Mouse (Mus musculus): ENCODE data around the gene Slc25a25. TPM values are rescaled to one million over a fixed set of nuclear protein-coding genes. Genes with fewer than 3 reads are reported as not detected.

The Slc25a25 gene
- polyA plus RNA-seq, 1 experiment from 2014 or later, result 37.4 TPM

- peaks cover 44% of the 10 kb centered on the region for H3K4me1 ChIP-seq
- WGBS, result 1% methylated on average over 14 of the region's 14 CpGs
- H3K4me3 ChIP-seq, result peak overlapping the region; percentile 33
- no peaks in the 10 kb centered on the region for H3K9me3 ChIP-seq (replicated peaks)
- H3K9ac ChIP-seq, result peak overlapping the region; percentile 58
- H3K27ac ChIP-seq, result peak overlapping the region; percentile 68
- ATAC-seq, result peak; percentile 81
- peak overlapping the region; percentile 61 for H3K4me2 ChIP-seq
- H3K27me3 ChIP-seq, result no peaks in the 10 kb centered on the region
- peaks cover 32% of the 10 kb centered on the region for H3K36me3 ChIP-seq (ENCODE audit: poor library complexity, severe bottlenecking)
These were observed 27.5 kb downstream of the Slc25a25 start for GRCm38 (mm10) chr2:32423481-32424331.

DNA sequence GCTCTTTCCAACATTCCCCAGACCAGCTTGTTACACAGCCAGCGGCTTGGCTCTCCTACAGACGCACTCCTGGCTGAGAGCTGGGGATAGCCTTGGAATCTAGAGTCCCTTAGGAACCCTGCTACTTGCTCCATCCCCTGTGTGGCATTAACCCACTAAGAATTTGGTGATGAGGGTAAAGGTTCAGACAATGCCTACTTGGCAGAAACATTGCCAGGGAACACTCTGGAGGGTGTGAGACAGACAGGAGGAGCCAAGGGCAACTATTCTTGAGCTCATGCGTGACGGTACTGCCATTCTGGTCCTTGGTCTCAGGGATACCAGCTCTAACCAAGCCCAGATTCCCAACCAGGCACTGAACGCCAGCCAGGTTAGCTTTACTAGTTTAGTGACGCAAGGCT, 29.4 kb downstream of the Slc25a25 start:
- Histone ChIP-seq H3K4me1 (peaks cover 32% of the 10 kb centered on the region), H3K9ac (no peak overlapping the region), H3K27ac (no peak overlapping the region), H3K27me3 (no peaks in the 10 kb centered on the region), H3K36me3 (ENCODE audit: poor library complexity, severe bottlenecking) (peaks cover 50% of the 10 kb centered on the region), H3K4me3 (no peak overlapping the region), H3K9me3 (replicated peaks) (no peaks in the 10 kb centered on the region), H3K4me2 (no peak overlapping the region)
- no peak for ATAC-seq
- 96% methylated on average over 6 of the region's 6 CpGs for WGBS

DNA sequence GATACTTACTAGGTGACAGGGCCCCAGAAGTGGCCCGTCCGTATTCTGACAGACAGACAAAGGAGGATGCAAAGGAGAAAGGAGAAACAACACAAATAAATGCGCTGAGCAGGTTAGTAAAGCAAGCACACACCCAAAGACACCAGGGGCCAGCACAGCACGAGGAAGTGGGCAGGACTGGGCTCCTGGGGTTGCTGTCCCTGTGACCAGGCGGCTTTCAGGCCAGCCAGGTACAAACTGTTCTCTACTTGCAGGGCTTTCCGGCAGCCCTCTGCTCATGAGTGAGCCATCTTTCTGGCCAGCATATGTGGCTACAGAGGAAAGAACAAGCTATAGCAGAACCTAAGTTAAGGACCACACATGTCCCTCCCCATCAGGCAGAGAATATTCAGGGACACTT, 30.6 kb downstream of the Slc25a25 start:
- H3K27me3 ChIP-seq, result no peaks in the 10 kb centered on the region
- H3K9me3 ChIP-seq (replicated peaks), result no peaks in the 10 kb centered on the region
- no peak overlapping the region for H3K4me3 ChIP-seq
- H3K9ac ChIP-seq, result no peak overlapping the region
- WGBS, result 86% methylated on average over 6 of the region's 6 CpGs
- H3K4me2 ChIP-seq, result no peak overlapping the region
- no peak for ATAC-seq
- no peak overlapping the region for H3K27ac ChIP-seq
- peaks cover 31% of the 10 kb centered on the region for H3K4me1 ChIP-seq
- H3K36me3 ChIP-seq (ENCODE audit: poor library complexity, severe bottlenecking), result peaks cover 57% of the 10 kb centered on the region

DNA sequence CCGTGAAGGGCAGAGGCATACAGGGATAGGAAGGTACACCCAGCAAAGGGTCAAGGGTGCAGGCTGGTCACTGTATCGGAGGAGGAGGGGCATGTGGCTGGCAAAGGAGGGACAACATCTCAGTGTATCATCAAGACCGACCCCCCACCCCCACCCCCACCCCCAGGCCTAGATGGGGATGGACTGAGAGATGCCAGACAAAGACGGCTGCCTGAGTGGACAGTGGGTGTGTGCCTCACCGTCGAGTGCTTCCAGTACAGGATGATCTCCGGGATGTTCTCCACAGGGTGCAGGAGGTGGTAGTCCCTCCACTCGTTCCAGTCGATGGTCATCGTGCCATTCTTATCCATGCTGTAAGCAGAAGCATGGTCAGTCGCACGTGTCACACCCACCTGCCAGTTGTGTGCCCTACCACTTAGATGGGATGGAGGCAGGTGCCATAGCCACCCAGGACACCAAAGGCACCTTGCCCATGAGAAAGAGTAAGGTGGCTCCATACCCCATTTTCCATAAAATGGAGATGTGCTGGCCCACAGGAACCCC, 31.1 kb downstream of the Slc25a25 start:
- no peaks in the 10 kb centered on the region for H3K27me3 ChIP-seq
- ATAC-seq, result no peak
- H3K9me3 ChIP-seq (replicated peaks), result no peaks in the 10 kb centered on the region
- H3K4me1 ChIP-seq, result peaks cover 27% of the 10 kb centered on the region
- no peak overlapping the region for H3K4me2 ChIP-seq
- peaks cover 62% of the 10 kb centered on the region for H3K36me3 ChIP-seq (ENCODE audit: poor library complexity, severe bottlenecking)
- no peak overlapping the region for H3K4me3 ChIP-seq
- H3K27ac ChIP-seq, result no peak overlapping the region
- WGBS, result 88% methylated on average over 12 of the region's 12 CpGs
- H3K9ac ChIP-seq, result no peak overlapping the region

- ATAC-seq, result no peak
- Histone ChIP-seq H3K36me3 (ENCODE audit: poor library complexity, severe bottlenecking) (peaks cover 69% of the 10 kb centered on the region), H3K4me3 (no peak overlapping the region), H3K4me2 (no peak overlapping the region), H3K27me3 (no peaks in the 10 kb centered on the region), H3K9me3 (replicated peaks) (no peaks in the 10 kb centered on the region), H3K9ac (no peak overlapping the region), H3K4me1 (peaks cover 20% of the 10 kb centered on the region), H3K27ac (no peak overlapping the region)
- WGBS, result 93% methylated on average over 3 of the region's 3 CpGs
These were observed 31.9 kb downstream of the Slc25a25 start for GRCm38 (mm10) chr2:32419359-32419758.

DNA sequence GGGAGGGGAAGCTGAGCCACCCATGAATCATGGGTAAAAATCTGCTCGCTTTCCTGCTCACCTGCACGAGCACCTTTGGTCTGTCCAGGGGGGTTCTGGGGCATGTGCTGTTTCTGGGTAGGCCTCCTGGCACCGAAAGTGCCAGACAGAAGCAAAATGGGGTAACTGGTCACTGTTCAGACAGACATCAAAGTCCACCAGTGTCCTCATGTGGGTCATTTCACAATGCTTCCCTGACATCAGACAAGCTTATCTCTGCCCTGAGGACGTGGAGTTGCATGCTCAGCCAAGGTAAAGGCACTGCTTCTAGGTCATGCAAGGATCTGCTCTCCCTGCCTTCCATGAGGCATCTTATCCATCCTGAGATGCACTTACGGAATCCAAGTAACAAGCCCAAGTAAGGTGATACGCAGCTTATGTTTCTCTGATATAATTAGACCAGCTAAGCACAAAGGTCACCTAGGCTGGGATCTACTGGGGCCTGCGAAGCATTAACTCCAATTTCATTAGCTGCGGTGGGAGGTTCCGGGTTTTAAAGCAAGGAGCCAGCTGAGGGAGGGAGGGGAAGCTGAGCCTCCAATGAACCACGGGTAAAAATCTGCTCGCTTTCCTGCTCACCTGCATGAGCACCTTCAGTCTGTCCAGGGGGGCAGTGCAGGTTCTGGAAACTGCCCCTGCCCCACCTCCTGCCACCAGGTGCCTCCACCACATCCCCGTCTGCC, 32.7 kb downstream of the Slc25a25 start:
- Histone ChIP-seq H3K27ac (no peak overlapping the region), H3K4me1 (peaks cover 12% of the 10 kb centered on the region), H3K36me3 (ENCODE audit: poor library complexity, severe bottlenecking) (peaks cover 77% of the 10 kb centered on the region), H3K4me2 (no peak overlapping the region), H3K27me3 (no peaks in the 10 kb centered on the region), H3K4me3 (no peak overlapping the region), H3K9me3 (replicated peaks) (no peaks in the 10 kb centered on the region), H3K9ac (no peak overlapping the region)
- 90% methylated on average over 12 of the region's 12 CpGs for WGBS
- ATAC-seq, result no peak

DNA sequence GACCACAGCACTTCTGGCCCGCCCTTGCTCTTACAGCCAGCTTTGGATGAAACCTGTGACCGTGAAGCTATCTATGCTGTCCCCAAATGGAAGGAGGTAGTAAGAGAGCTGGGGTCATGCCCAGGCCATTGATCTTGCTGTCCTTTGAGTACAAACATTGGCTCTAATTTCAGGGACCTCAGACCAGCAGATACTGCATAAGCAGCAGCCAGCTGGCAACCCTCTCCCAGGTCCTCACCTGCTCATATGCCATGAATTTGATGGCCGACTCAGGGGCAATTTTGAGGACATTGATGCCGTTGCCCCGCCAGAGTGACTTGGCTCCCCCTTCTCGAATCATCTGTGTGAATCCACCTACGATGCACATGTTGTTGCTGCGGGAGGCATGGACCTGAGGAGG, 33.8 kb downstream of the Slc25a25 start:
- Histone ChIP-seq H3K27me3 (no peaks in the 10 kb centered on the region), H3K4me3 (no peak overlapping the region), H3K27ac (no peak overlapping the region), H3K9ac (no peak overlapping the region), H3K4me2 (no peak overlapping the region), H3K9me3 (replicated peaks) (no peaks in the 10 kb centered on the region), H3K4me1 (0 out of 2 replicates have a peak, but pooled peaks cover under 1% of the 10 kb centered on the region), H3K36me3 (ENCODE audit: poor library complexity, severe bottlenecking) (peaks cover 77% of the 10 kb centered on the region)
- WGBS, result 92% methylated on average over 8 of the region's 8 CpGs
- no peak for ATAC-seq

DNA sequence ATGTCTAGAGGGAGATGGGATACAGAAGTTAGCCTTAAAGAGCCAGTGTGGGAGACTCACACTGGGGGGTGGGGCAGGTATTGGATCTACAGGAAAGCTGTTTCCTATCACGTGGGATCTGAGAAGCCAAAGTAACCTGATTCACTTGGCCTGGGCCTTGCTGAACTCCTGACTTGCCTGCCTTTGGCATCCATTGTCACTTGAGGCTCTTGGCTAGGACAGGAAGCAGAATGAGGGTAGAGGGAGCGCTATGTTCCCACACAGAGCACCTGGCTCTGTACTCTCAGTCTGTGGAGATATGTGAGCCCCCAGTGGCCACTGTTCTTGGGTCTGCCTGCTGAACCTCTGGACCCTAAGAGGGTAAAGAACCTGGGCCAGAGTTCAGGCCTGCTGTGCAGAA, 34.7 kb downstream of the Slc25a25 start:
- H3K36me3 ChIP-seq (ENCODE audit: poor library complexity, severe bottlenecking), result peaks cover 77% of the 10 kb centered on the region
- no peaks in the 10 kb centered on the region for H3K4me1 ChIP-seq
- H3K9ac ChIP-seq, result no peak overlapping the region
- ATAC-seq, result no peak
- no peak overlapping the region for H3K4me3 ChIP-seq
- no peak overlapping the region for H3K27ac ChIP-seq
- H3K27me3 ChIP-seq, result no peaks in the 10 kb centered on the region
- H3K4me2 ChIP-seq, result no peak overlapping the region
- no peaks in the 10 kb centered on the region for H3K9me3 ChIP-seq (replicated peaks)
- WGBS, result 92% methylated on average over 2 of the region's 2 CpGs

GRCm38 (mm10) chr2:32415801-32416200, 35.4 kb downstream of the Slc25a25 start:
- Histone ChIP-seq H3K9ac (no peak overlapping the region), H3K27ac (no peak overlapping the region), H3K4me3 (no peak overlapping the region), H3K27me3 (no peaks in the 10 kb centered on the region), H3K9me3 (replicated peaks) (no peaks in the 10 kb centered on the region), H3K4me2 (no peak overlapping the region), H3K4me1 (no peaks in the 10 kb centered on the region), H3K36me3 (ENCODE audit: poor library complexity, severe bottlenecking) (peaks cover 72% of the 10 kb centered on the region)
- no peak for ATAC-seq
- WGBS, result 92% methylated on average over 12 of the region's 12 CpGs

- Histone ChIP-seq H3K4me2 (no peak overlapping the region), H3K4me3 (no peak overlapping the region), H3K9me3 (replicated peaks) (no peaks in the 10 kb centered on the region), H3K4me1 (no peaks in the 10 kb centered on the region), H3K36me3 (ENCODE audit: poor library complexity, severe bottlenecking) (peaks cover 53% of the 10 kb centered on the region), H3K9ac (no peak overlapping the region), H3K27ac (no peak overlapping the region), H3K27me3 (no peaks in the 10 kb centered on the region)
- ATAC-seq, result no peak
- 71% methylated on average over 5 of the region's 5 CpGs for WGBS
These were observed 37.3 kb downstream of the Slc25a25 start for GRCm38 (mm10) chr2:32413936-32414335.

DNA sequence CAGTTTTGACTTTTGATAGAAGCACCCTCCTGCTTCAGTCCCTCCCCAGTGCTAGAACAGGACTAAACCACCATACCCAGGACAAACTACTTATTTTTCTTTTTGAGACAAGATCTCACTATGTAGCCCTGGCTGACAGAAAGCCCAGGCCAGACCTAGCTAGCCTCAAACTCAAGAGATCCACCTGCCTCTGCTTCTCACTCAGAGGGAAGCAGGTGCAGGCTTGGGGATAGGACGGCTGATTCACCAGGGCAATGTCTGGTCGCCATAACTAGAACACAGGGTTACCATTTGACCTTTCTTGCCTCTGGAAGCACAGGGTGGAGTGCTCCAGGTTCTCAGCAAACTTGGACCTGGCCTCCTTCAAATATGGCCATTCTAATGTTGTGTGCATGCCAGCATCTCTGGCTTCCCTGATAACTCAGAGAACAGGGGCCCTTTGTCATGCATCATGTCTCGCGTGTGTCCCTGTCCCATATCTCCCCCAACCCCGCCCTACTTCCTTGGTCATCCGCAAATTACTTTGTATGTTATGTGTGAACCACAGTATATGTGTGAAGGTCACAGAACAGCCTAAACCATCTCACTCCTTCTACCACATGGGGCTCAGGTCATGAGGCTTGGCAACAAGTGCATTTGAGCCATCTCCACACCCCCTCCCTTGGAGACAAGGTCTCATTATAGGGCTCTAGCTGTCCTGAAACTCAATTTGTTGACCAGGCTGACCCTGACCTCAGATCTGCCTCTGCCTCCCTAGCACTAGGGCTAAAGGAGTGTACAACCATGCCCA, 38.3 kb downstream of the Slc25a25 start:
- Histone ChIP-seq H3K4me3 (no peak overlapping the region), H3K27me3 (no peaks in the 10 kb centered on the region), H3K36me3 (ENCODE audit: poor library complexity, severe bottlenecking) (peaks cover 43% of the 10 kb centered on the region), H3K9me3 (replicated peaks) (no peaks in the 10 kb centered on the region), H3K4me2 (no peak overlapping the region), H3K4me1 (no peaks in the 10 kb centered on the region), H3K27ac (no peak overlapping the region), H3K9ac (no peak overlapping the region)
- ATAC-seq, result no peak
- 88% methylated on average over 6 of the region's 6 CpGs for WGBS

GRCm38 (mm10) chr2:32411407-32411806, 39.8 kb downstream of the Slc25a25 start:
- Histone ChIP-seq H3K9me3 (replicated peaks) (no peaks in the 10 kb centered on the region), H3K4me1 (no peaks in the 10 kb centered on the region), H3K36me3 (ENCODE audit: poor library complexity, severe bottlenecking) (peaks cover 28% of the 10 kb centered on the region), H3K4me2 (no peak overlapping the region), H3K27me3 (no peaks in the 10 kb centered on the region), H3K9ac (no peak overlapping the region), H3K4me3 (no peak overlapping the region), H3K27ac (no peak overlapping the region)
- no peak for ATAC-seq
- 85% methylated on average over 7 of the region's 7 CpGs for WGBS
